Mouse (Mus musculus) limb, embryonic 14.5 days (tissue): ENCODE data around the gene Psmc4. TPM values are rescaled to one million over a fixed set of nuclear protein-coding genes. Genes with fewer than 3 reads are reported as not detected.

Experiments
- ATAC-seq: fragments of 200-750 bp; cut with Nextera tagmentation; 2 replicates; pipeline ENCODE4 v1.8.0; 2017; ENCODE audit warnings: low read depth, moderate number of reproducible peaks, moderate TSS enrichment; ENCODE audit not compliant: low FRiP score
- DNase-seq: peaks from one replicate; pipeline ENCODE4 v3.0.0-alpha.2; 2015; ENCODE audit warnings: low spot score
- H3K27ac ChIP-seq: fragments of 300-500 bp; sonication (generic); replicated peaks from 2 replicates; pipeline ENCODE4 v1.5.1; 2014; ENCODE audit warnings: low read depth, mild to moderate bottlenecking, low read length, moderate library complexity, mixed read lengths
- H3K27me3 ChIP-seq: fragments of 300-500 bp; sonication (generic); 2 replicates; pipeline ENCODE4 v1.6.1; 2014; ENCODE audit warnings: low read length, mixed read lengths; ENCODE audit not compliant: control insufficient read depth, insufficient read depth
- H3K36me3 ChIP-seq: fragments of 300-500 bp; sonication (generic); 2 replicates; pipeline ENCODE4 v1.6.1; 2014; ENCODE audit warnings: mild to moderate bottlenecking, low read length, moderate library complexity, mixed read lengths; ENCODE audit not compliant: control insufficient read depth, insufficient read depth
- H3K4me1 ChIP-seq: fragments of 300-500 bp; sonication (generic); 2 replicates; pipeline ENCODE4 v1.6.1; 2014; ENCODE audit warnings: antibody characterized with exemption, low read length, mixed read lengths; ENCODE audit not compliant: control insufficient read depth, insufficient read depth
- H3K4me2 ChIP-seq: fragments of 300-500 bp; sonication (generic); replicated peaks from 2 replicates; pipeline ENCODE4 v1.6.1; 2014; ENCODE audit warnings: low read depth, mild to moderate bottlenecking, low read length, moderate library complexity; ENCODE audit not compliant: severe bottlenecking
- H3K4me3 ChIP-seq: fragments of 300-500 bp; sonication (generic); replicated peaks from 2 replicates; pipeline ENCODE4 v1.5.1; 2014; ENCODE audit warnings: low read length
- H3K9ac ChIP-seq: fragments of 300-500 bp; sonication (generic); 2 replicates; pipeline ENCODE4 v1.6.1; 2014; ENCODE audit warnings: mild to moderate bottlenecking, low read depth, low read length, moderate library complexity; ENCODE audit not compliant: severe bottlenecking
- H3K9me3 ChIP-seq: fragments of 300-500 bp; sonication (generic); 2 replicates; pipeline ENCODE4 v1.6.1; 2016; ENCODE audit warnings: low read length; ENCODE audit not compliant: control insufficient read depth
- POLR2A ChIP-seq: fragments of 200-500 bp; IDR thresholded peaks from 2 replicates; pipeline ENCODE4 v1.8.0; 2012; ENCODE audit warnings: inconsistent platforms, mild to moderate bottlenecking, moderate library complexity, borderline replicate concordance; ENCODE audit not compliant: insufficient read depth, insufficient read length; ENCODE audit errors: extremely low read depth
- WGBS: fragments of 180-500 bp; shearing (Covaris S2); extraction: QIAGEN DNeasy Blood & Tissue Kit; methylation state at CpG from one replicate; pipeline ENCODE4 v1.1.7; 2014; 5-methylcytosine and 5-hydroxymethylcytosine counted together
- polyA plus RNA-seq, 2 experiments: library from polyadenylated mRNA; depleted of rRNA in 1 of 2; stranded (reverse) in 1 of 2; unstranded in 1 of 2; fragments of >200 nt; fragmentation: Nextera tagmentation in 1 of 2; extraction: Ambion mirVana in 1 of 2; gene quantifications; 2 replicates each; pipeline versions ENCODE4 v1.2.1 to v1.2.3; 2012 to 2014

Psmc4 gene
- polyA plus RNA-seq, 2 experiments = 227 to 281 TPM

GRCm38 (mm10) chr7:28070531-28071298, 20.8 kb upstream of the Psmc4 start, which contains the start of gene Fcgbp:
Gene Fcgbp, plus strand, starts transcription at chr7:28071236.
- Histone ChIP-seq H3K4me2 (no peak within 1 kb of the TSS), H3K4me3 (no peak within 1 kb of the TSS), H3K9ac (no peak within 1 kb of the TSS), H3K27me3 (no peaks in the 10 kb centered on the region), H3K36me3 (no peaks in the 10 kb centered on the region), H3K27ac (no peak within 1 kb of the TSS), H3K9me3 (no peaks in the 10 kb centered on the region), H3K4me1 (no peaks in the 10 kb centered on the region)
- TF ChIP-seq POLR2A = no peak
- no peak for DNase-seq
- no peak for ATAC-seq
- WGBS = 87% methylated on average over 21 of the region's 21 CpGs

- Histone ChIP-seq H3K4me1 (no peaks in the 10 kb centered on the region), H3K9me3 (no peaks in the 10 kb centered on the region), H3K27me3 (no peaks in the 10 kb centered on the region), H3K36me3 (no peaks in the 10 kb centered on the region), H3K27ac (no peak overlapping the region), H3K4me2 (no peak overlapping the region), H3K4me3 (no peak overlapping the region), H3K9ac (no peak overlapping the region)
- 51% methylated on average over 3 of the region's 3 CpGs for WGBS
- ATAC-seq (no peak), DNase-seq (no peak)
- TF ChIP-seq POLR2A = no peak
Measured at GRCm38 (mm10) chr7:28069546-28070172, 19.8 kb upstream of the Psmc4 start.

GRCm38 (mm10) chr7:28068661-28069060, 18.8 kb upstream of the Psmc4 start:
- H3K9ac ChIP-seq = no peak overlapping the region
- 41% methylated on average over 3 of the region's 3 CpGs for WGBS
- no peak for ATAC-seq
- no peak overlapping the region for H3K4me2 ChIP-seq
- no peak for DNase-seq
- H3K9me3 ChIP-seq = no peaks in the 10 kb centered on the region
- no peaks in the 10 kb centered on the region for H3K36me3 ChIP-seq
- no peak overlapping the region for H3K27ac ChIP-seq
- no peaks in the 10 kb centered on the region for H3K27me3 ChIP-seq
- no peak overlapping the region for H3K4me3 ChIP-seq
- no peaks in the 10 kb centered on the region for H3K4me1 ChIP-seq
- no peak for TF ChIP-seq POLR2A

- Histone ChIP-seq H3K4me2 (no peak overlapping the region), H3K27ac (no peak overlapping the region), H3K27me3 (no peaks in the 10 kb centered on the region), H3K4me1 (no peaks in the 10 kb centered on the region), H3K4me3 (no peak overlapping the region), H3K36me3 (no peaks in the 10 kb centered on the region), H3K9ac (no peak overlapping the region), H3K9me3 (no peaks in the 10 kb centered on the region)
- WGBS = 92% methylated on average over 1 of the region's 1 CpGs
- TF ChIP-seq POLR2A = no peak
- ATAC-seq (no peak), DNase-seq (no peak)
Measured at GRCm38 (mm10) chr7:28059972-28060371, 10.1 kb upstream of the Psmc4 start.

GRCm38 (mm10) chr7:28053046-28053930, 3.4 kb upstream of the Psmc4 start:
- TF ChIP-seq POLR2A = no peak
- 80% methylated on average over 6 of the region's 6 CpGs for WGBS
- ATAC-seq (no peak), DNase-seq (peak; percentile 25)
- H3K4me2 ChIP-seq = no peak overlapping the region
- H3K27ac ChIP-seq = no peak overlapping the region
- no peak overlapping the region for H3K4me3 ChIP-seq
- H3K27me3 ChIP-seq = no peaks in the 10 kb centered on the region
- no peaks in the 10 kb centered on the region for H3K9me3 ChIP-seq
- H3K9ac ChIP-seq = no peak overlapping the region
- 0 out of 2 replicates have a peak, but pooled peaks cover 6% of the 10 kb centered on the region for H3K4me1 ChIP-seq
- H3K36me3 ChIP-seq = peaks cover 6% of the 10 kb centered on the region
